Mouse (Mus musculus) left cerebral cortex, adult 2 months (tissue): ENCODE measurements at regions not wholly inside any gene's neighbourhood (a gene's known extent, or its start where the extent isn't known, plus 50 kb on each side); places are given as distances from the start of the nearest gene placed in this dataset.
A peak's percentile ranks its signal among the peaks of the same experiment; 100 is the strongest.

Experiments
- DNase-seq, 2 experiments: peaks; one replicate each; pipeline ENCODE4 v3.0.0; 2021 to 2022; ENCODE audit warnings: low spot score in 2 of 2, mixed read lengths in 1 of 2; ENCODE audit errors: extremely low spot score in 1 of 2
- H3K27ac ChIP-seq: fragments of 200-600 bp; 2 replicates; pipeline ENCODE4 v1.8.1; 2022
- H3K4me3 ChIP-seq: fragments of 200-600 bp; 2 replicates; pipeline ENCODE4 v1.8.1; 2022
- CTCF ChIP-seq: fragments of 200-600 bp; IDR thresholded peaks from 2 replicates; pipeline ENCODE4 v1.8.1; 2022; ENCODE audit warnings: antibody characterized with exemption, mild to moderate bottlenecking, moderate library complexity
- intact Hi-C: fragments of 180-260 bp; cut with DNase I; formaldehyde crosslinking; loops from one replicate; pipeline ENCODE4 v1.15.1; 2025

- H3K4me3 ChIP-seq, result no peak overlapping the region
- peak overlapping the region; percentile 85 for H3K27ac ChIP-seq
- intact Hi-C loops, result loop anchor here (5.0 kb wide), 3 partner anchors 39 to 129 kb away; no protein-coding TSS in a partner anchor
Measured at GRCm38 (mm10) chr12:51058569-51058968, 289.3 kb upstream of the G2e3 start.

GRCm38 (mm10) chr12:51058104-51058503, 289.8 kb upstream of the G2e3 start:
- H3K27ac ChIP-seq, result peak overlapping the region; percentile 85
- intact Hi-C loops, result loop anchor here (5.0 kb wide), 3 partner anchors 39 to 129 kb away; no protein-coding TSS in a partner anchor
- no peak for TF ChIP-seq CTCF
- DNase-seq, result no peak
- no peak overlapping the region for H3K4me3 ChIP-seq

More at GRCm38 (mm10) chr12:51058569-51058968, 289.3 kb upstream of the G2e3 start:
- DNase-seq, result peak; percentile 21 to 46
- TF ChIP-seq CTCF, result no peak

- Histone ChIP-seq H3K27ac (no peak overlapping the region), H3K4me3 (no peak overlapping the region)
- DNase-seq, result no peak
- no peak for TF ChIP-seq CTCF
- intact Hi-C loops, result no loop called here
Measured at GRCm38 (mm10) chr12:51047116-51047515, 300.7 kb upstream of the G2e3 start.

GRCm38 (mm10) chr12:51045437-51045836, 302.4 kb upstream of the G2e3 start:
- TF ChIP-seq CTCF, result no peak
- no peak for DNase-seq
- Histone ChIP-seq H3K4me3 (no peak overlapping the region), H3K27ac (no peak overlapping the region)
- intact Hi-C loops, result no loop called here

GRCm38 (mm10) chr12:51045020-51045419, 302.8 kb upstream of the G2e3 start:
- no peak for DNase-seq
- no peak for TF ChIP-seq CTCF
- intact Hi-C loops, result no loop called here
- Histone ChIP-seq H3K27ac (no peak overlapping the region), H3K4me3 (no peak overlapping the region)

GRCm38 (mm10) chr12:51032193-51032592, 315.7 kb upstream of the G2e3 start:
- no peak overlapping the region for H3K27ac ChIP-seq
- no peak for TF ChIP-seq CTCF
- intact Hi-C loops, result no loop called here
- no peak overlapping the region for H3K4me3 ChIP-seq
- no peak for DNase-seq

GRCm38 (mm10) chr12:51028601-51029174, 319.2 kb upstream of the G2e3 start:
- DNase-seq, result no peak
- H3K27ac ChIP-seq, result no peak overlapping the region
- TF ChIP-seq CTCF, result no peak
- intact Hi-C loops, result no loop called here
- H3K4me3 ChIP-seq, result no peak overlapping the region

- H3K4me3 ChIP-seq, result no peak overlapping the region
- DNase-seq, result no peak
- intact Hi-C loops, result no loop called here
- H3K27ac ChIP-seq, result no peak overlapping the region
- no peak for TF ChIP-seq CTCF
Measured at GRCm38 (mm10) chr12:51026046-51026445, 321.8 kb upstream of the G2e3 start.

- intact Hi-C loops, result no loop called here
- no peak for DNase-seq
- no peak for TF ChIP-seq CTCF
- Histone ChIP-seq H3K4me3 (no peak overlapping the region), H3K27ac (no peak overlapping the region)
Measured at GRCm38 (mm10) chr12:51025531-51025930, 322.3 kb upstream of the G2e3 start.

GRCm38 (mm10) chr12:51024057-51024743, 323.7 kb upstream of the G2e3 start:
- no peak overlapping the region for H3K4me3 ChIP-seq

GRCm38 (mm10) chr12:51018185-51018584, 329.7 kb upstream of the G2e3 start:
- Histone ChIP-seq H3K4me3 (no peak overlapping the region), H3K27ac (no peak overlapping the region)
- intact Hi-C loops, result loop anchor here (5.0 kb wide), 1 partner anchor 39 kb away; no protein-coding TSS in a partner anchor
- no peak for DNase-seq
- no peak for TF ChIP-seq CTCF

More at GRCm38 (mm10) chr12:51024057-51024743, 323.7 kb upstream of the G2e3 start:
- no peak overlapping the region for H3K27ac ChIP-seq
- intact Hi-C loops, result no loop called here
- no peak for TF ChIP-seq CTCF
- DNase-seq, result no peak

- no peak for TF ChIP-seq CTCF
- intact Hi-C loops, result loop anchor here (1.0 to 5.0 kb wide), 2 partner anchors 41 to 102 kb away; no protein-coding TSS in a partner anchor
- peak in 1 of 2 experiments; percentile 55 for DNase-seq
- Histone ChIP-seq H3K4me3 (no peak overlapping the region), H3K27ac (peak overlapping the region; percentile 21)
Measured at GRCm38 (mm10) chr12:51016081-51016480, 331.8 kb upstream of the G2e3 start.

- TF ChIP-seq CTCF, result no peak
Measured at GRCm38 (mm10) chr12:51009644-51010043, 338.2 kb upstream of the G2e3 start.

More at GRCm38 (mm10) chr12:51009644-51010043, 338.2 kb upstream of the G2e3 start:
- Histone ChIP-seq H3K4me3 (no peak overlapping the region), H3K27ac (no peak overlapping the region)
- DNase-seq, result no peak
- intact Hi-C loops, result no loop called here
